Mouse (Mus musculus) yolk sac, embryonic 10.5 days (tissue): ENCODE measurements around the gene Serpinb8.

Experiments
- DNase-seq: peaks from one replicate; pipeline ENCODE4 v3.0.0-alpha.2; 2017; ENCODE audit warnings: low spot score

Gene Serpinb8

DNA sequence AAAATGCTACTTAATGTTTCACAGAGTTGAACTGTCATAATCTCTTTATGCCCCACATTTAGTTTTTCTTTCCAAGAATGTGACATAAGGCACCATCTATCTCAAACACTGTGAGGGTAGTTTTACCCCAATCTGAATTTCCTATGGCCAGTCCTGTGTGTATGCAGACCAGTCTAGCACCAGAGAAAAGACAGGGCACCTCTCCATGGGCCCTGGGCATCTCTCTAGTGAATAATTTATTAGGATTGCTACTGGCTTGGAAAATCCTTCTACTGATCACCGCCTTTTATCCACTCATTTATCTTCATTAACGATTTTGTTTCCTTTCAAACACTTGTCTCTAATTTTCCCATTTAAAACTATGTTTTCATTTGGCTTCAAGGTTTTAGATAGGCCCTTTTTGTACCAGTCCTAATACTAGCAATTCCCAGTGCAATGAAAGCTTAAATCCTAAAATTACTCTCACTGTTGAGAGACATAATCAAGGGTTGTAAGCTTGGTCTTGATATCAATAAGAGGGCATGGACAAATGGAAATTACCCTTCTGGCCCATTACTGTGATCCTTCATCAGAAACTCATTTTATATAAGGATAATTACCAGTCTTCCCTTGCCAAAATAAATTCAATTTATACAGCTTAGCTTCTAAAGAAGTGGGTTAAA lies 52.8 kb downstream of the Serpinb8 start:
- DNase-seq: no peak

DNA sequence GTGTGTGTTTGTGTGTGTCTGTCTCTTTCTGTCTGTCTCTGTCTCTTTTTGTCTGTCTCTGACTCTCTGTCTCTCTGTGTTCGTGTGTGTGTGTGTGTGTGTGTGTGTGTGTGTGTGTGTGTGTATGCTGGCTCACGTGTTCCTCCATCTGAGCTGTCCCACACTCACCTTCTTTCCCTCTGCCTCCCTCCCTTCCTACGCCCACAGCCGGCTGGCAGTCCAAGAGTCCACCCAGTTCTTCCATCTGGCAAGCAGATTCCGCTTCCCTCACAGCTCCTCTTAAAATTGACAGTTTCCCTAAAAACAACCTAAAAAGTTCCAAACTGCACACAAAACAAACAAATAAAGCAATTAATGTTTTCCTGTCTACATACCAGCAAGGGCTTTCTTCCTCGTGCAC lies 55.3 kb downstream of the Serpinb8 start:
- DNase-seq: no peak

DNA sequence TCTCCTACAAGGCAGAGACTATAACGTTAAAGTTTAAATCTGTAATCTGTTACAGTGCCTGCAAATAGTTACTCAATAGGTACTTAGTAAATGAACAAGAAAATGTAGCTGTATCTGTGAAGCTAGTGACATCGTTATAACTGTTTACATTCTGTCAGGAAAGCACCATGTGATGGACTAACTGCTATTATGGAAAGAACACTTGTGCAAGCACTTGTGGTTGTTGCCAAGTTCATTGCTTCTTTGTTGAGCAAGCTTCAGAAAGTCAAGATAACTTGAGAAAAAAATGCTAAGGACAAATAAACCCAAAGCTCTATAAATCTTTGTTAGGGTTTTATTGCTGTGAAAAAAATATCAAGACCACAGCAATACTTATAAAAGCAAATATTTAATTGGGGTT lies 67.9 kb downstream of the Serpinb8 start:
- DNase-seq: no peak
